Mouse (Mus musculus) CH12.LX (cell line): Measurements from ENCODE around the gene 4930522L14Rik. TPM values are rescaled to one million over a fixed set of nuclear protein-coding genes. Genes with fewer than 3 reads are reported as not detected.
"Not testable (repeated sequence)": the region's sequence is repeated elsewhere in the genome, so short reads cannot be mapped to it uniquely, and the experiment has no call there.

Source experiments
- DNase-seq: peaks from one replicate; pipeline ENCODE4 v3.0.0-alpha.2; 2013; ENCODE audit errors: extremely low read depth
- H3K27ac ChIP-seq: 2 replicates; pipeline ENCODE4 v1.5.1; 2012; ENCODE audit warnings: low read depth, mild to moderate bottlenecking, control low read depth, moderate library complexity; ENCODE audit not compliant: insufficient read depth
- H3K27me3 ChIP-seq: replicated peaks from 2 replicates; pipeline ENCODE3; 2012; ENCODE audit warnings: inconsistent platforms
- H3K36me3 ChIP-seq, 2 experiments: replicated peaks in 1 of 2; 2 replicates each; pipeline versions ENCODE3 to v1.6.1; 2012; ENCODE audit warnings: inconsistent platforms in 1 of 2, low read length in 1 of 2, mild to moderate bottlenecking in 1 of 2, mixed read lengths in 1 of 2, moderate library complexity in 1 of 2; ENCODE audit not compliant: control insufficient read depth in 1 of 2, insufficient read depth in 1 of 2
- H3K4me1 ChIP-seq, 2 experiments: 2 replicates each; pipeline ENCODE4 v1.6.1; 2012; ENCODE audit warnings: inconsistent platforms in 1 of 2, moderate library complexity in 1 of 2; ENCODE audit not compliant: insufficient read depth in 2 of 2, control insufficient read depth in 1 of 2
- H3K4me2 ChIP-seq: 2 replicates; pipeline ENCODE4 v1.6.1; 2012; ENCODE audit warnings: low read depth, mild to moderate bottlenecking, control low read depth; ENCODE audit not compliant: poor library complexity, insufficient read depth, severe bottlenecking
- H3K4me3 ChIP-seq, 3 experiments: fragments of 150-350 bp in 1 of 3; sonication (generic) in 1 of 3; replicated peaks in 1 of 3; 2 replicates each; pipeline versions ENCODE3 to v1.5.1; 2011 to 2012; ENCODE audit warnings: low read depth in 2 of 3, low read length in 2 of 3, mild to moderate bottlenecking in 2 of 3, moderate library complexity in 2 of 3, control low read depth in 1 of 3, improper control_type of control experiment in 1 of 3, inconsistent platforms in 1 of 3, mixed read lengths in 1 of 3; ENCODE audit not compliant: poor library complexity in 1 of 3
- H3K79me2 ChIP-seq: replicated peaks from 2 replicates; pipeline ENCODE4 v1.6.1; 2012; ENCODE audit warnings: mild to moderate bottlenecking, moderate library complexity; ENCODE audit not compliant: control insufficient read depth, poor library complexity, insufficient read depth, severe bottlenecking; ENCODE audit errors: extremely low read depth
- H3K9ac ChIP-seq: 2 replicates; pipeline ENCODE4 v1.6.1; 2012; ENCODE audit warnings: low read depth, mild to moderate bottlenecking, control low read depth, moderate library complexity; ENCODE audit not compliant: insufficient read depth
- H3K9me3 ChIP-seq: replicated peaks from 2 replicates; pipeline ENCODE3; 2012; ENCODE audit warnings: low read length, inconsistent platforms, mixed read lengths
- BHLHE40 ChIP-seq: IDR thresholded peaks from 2 replicates; pipeline ENCODE4 v1.6.1; 2011; ENCODE audit warnings: mild to moderate bottlenecking, low read depth, low read length, improper control_type of control experiment
- CHD1 ChIP-seq: IDR thresholded peaks from 2 replicates; pipeline ENCODE4 v1.6.1; 2012; ENCODE audit warnings: low read depth, low read length, improper control_type of control experiment, inconsistent platforms
- CHD2 ChIP-seq: IDR thresholded peaks from 2 replicates; pipeline ENCODE4 v1.6.1; 2011; ENCODE audit warnings: low read length, improper control_type of control experiment
- E2F4 ChIP-seq: IDR thresholded peaks from 2 replicates; pipeline ENCODE4 v1.6.1; 2011; ENCODE audit warnings: low read depth, low read length, improper control_type of control experiment; ENCODE audit not compliant: insufficient replicate concordance
- ELF1 ChIP-seq: IDR thresholded peaks from 2 replicates; pipeline ENCODE4 v1.6.1; 2014; ENCODE audit warnings: low read depth, mild to moderate bottlenecking, inconsistent platforms, low read length, improper control_type of control experiment
- HCFC1 ChIP-seq: IDR thresholded peaks from 2 replicates; pipeline ENCODE4 v1.6.1; 2012; ENCODE audit warnings: low read depth, mild to moderate bottlenecking, inconsistent platforms, low read length, improper control_type of control experiment
- MAX ChIP-seq: IDR thresholded peaks from 2 replicates; pipeline ENCODE4 v1.6.1; 2011; ENCODE audit warnings: low read length, improper control_type of control experiment
- MEF2A ChIP-seq: IDR thresholded peaks from 2 replicates; pipeline ENCODE4 v1.6.1; 2014; ENCODE audit warnings: low read depth, mild to moderate bottlenecking, inconsistent platforms, low read length, improper control_type of control experiment, borderline replicate concordance
- MYC ChIP-seq: IDR thresholded peaks from 2 replicates; pipeline ENCODE4 v1.6.1; 2011; ENCODE audit warnings: low read depth, mild to moderate bottlenecking, improper control_type of control experiment, low read length
- NELFE ChIP-seq: IDR thresholded peaks from 2 replicates; pipeline ENCODE4 v1.6.1; 2011; ENCODE audit warnings: low read depth, low read length, improper control_type of control experiment
- NRF1 ChIP-seq: IDR thresholded peaks from 2 replicates; pipeline ENCODE4 v1.6.1; 2014; ENCODE audit warnings: low read depth, mild to moderate bottlenecking, inconsistent platforms, low read length, improper control_type of control experiment, moderate library complexity
- POLR2A ChIP-seq: IDR thresholded peaks from 2 replicates; pipeline ENCODE4 v1.6.1; 2011; ENCODE audit warnings: low read depth, mild to moderate bottlenecking, improper control_type of control experiment, low read length
- SIN3A ChIP-seq: IDR thresholded peaks from 2 replicates; pipeline ENCODE4 v1.6.1; 2012; ENCODE audit warnings: low read length, improper control_type of control experiment, inconsistent platforms
- TBP ChIP-seq: conservative IDR thresholded peaks from 2 replicates; pipeline ENCODE4 v1.6.1; 2011; ENCODE audit warnings: low read depth, low read length, improper control_type of control experiment
- TCF12 ChIP-seq: IDR thresholded peaks from 2 replicates; pipeline ENCODE4 v1.6.1; 2014; ENCODE audit warnings: low read depth, mild to moderate bottlenecking, inconsistent platforms, low read length, improper control_type of control experiment
- dilution Hi-C: fragments of 300-500 bp; cut with MboI; formaldehyde crosslinking; loops from 2 replicates; pipeline ENCODE4 v1.14.3; 2020; ENCODE audit warnings: low sequenced_read_pairs; ENCODE audit not compliant: extremely low pct_unique_long_range_greater_than_20kb, extremely low pct_ligation_motif_present
- in situ Hi-C: fragments of 300-500 bp; cut with MboI; formaldehyde crosslinking; loops from 3 replicates; pipeline ENCODE4 v1.14.3; 2019; ENCODE audit warnings: low sequenced_read_pairs, low pct_ligation_motif_present, low pct_unique_long_range_greater_than_20kb, mixed read lengths
- polyA plus RNA-seq: library from polyadenylated mRNA; unstranded; fragments of >175 nt; gene quantifications from 2 replicates; pipeline ENCODE4 v1.2.1, GENCODE M21; 2012; ENCODE audit warnings: low read depth; ENCODE audit not compliant: insufficient read length
- total RNA-seq, 2 experiments: library from RNA; depleted of rRNA; stranded (reverse); fragments of 300-350 nt in 1 of 2; fragments of >200 nt in 1 of 2; gene quantifications; 2 replicates each; pipeline ENCODE4 v1.2.3; 2012 to 2014

Gene 4930522L14Rik
- total and polyA plus RNA-seq, 3 experiments, result 5.6 to 21.9 (median 11.1) TPM

DNA sequence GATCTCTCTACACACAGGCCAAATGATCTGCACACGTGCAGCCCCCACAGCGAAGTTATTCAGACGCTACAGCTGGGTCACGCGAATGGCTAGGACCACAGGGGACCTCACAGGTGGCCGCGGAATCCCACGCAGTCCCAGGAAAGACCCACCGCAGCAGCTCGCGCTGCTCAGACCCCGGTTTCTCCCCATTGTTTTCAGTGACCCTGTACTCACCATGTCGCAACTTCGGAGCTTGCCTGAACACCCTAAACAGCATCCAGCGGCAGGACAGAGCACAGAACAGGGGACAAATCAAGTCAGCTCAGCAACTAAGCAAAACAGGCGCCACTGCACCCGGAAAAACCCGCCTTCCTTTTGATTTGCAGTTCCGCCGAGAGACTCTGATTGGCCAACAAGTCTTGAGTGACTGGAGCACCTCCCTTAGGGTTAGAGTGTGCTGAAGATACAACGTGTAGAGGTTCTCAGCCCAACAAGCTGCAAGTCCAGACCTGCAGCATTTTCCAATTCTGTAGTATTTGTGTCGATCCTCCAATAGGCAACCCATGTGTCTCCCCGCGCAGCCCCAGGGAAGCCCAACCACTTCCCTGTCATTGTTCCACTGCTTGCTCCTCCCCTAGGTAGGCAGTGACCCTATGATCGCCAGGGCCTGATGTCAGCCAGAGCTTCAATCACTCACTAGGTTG lies 44.4 kb upstream of the 4930522L14Rik start:
- Histone ChIP-seq H3K79me2 (peaks cover 10% of the 10 kb centered on the region), H3K4me3 (peak overlapping the region; percentile 61 to 99 (median 71)), H3K9ac (peak overlapping the region; percentile 89), H3K27ac (peak overlapping the region; percentile 46; the same call in 1 of the 2 replicates), H3K4me2 (peak overlapping the region; percentile 72)
- H3K9me3 ChIP-seq, H3K27me3 ChIP-seq, H3K36me3 ChIP-seq, dilution Hi-C loops, in situ Hi-C loops, H3K4me1 ChIP-seq: not testable (repeated sequence)
- peak; percentile 62 for DNase-seq
- TF ChIP-seq MEF2A, result peak; percentile 33; the same call in 1 of the 2 replicates
- TF ChIP-seq NELFE, result peak; percentile 16; the same call in 1 of the 2 replicates
- peak; percentile 40; the same call in 1 of the 2 replicates for TF ChIP-seq NRF1
- TF ChIP-seq SIN3A, result 0 out of 2 replicates have a peak, but pooled peaks have one; percentile 66
- peak; percentile 51; the same call in 1 of the 2 replicates for TF ChIP-seq E2F4
- TF ChIP-seq ELF1, result peak; percentile 79
- TF ChIP-seq CHD2, result peak; percentile 44; the same call in 1 of the 2 replicates
- TF ChIP-seq POLR2A, result peak; percentile 62
- TF ChIP-seq BHLHE40, result peak; percentile 81
- peak; percentile 63; the same call in 1 of the 2 replicates for TF ChIP-seq MYC
- TF ChIP-seq TBP, result 0 out of 2 replicates have a peak, but pooled peaks have one; percentile 54
- TF ChIP-seq MAX, result peak; percentile 46; the same call in 1 of the 2 replicates
- peak; percentile 47; the same call in 1 of the 2 replicates for TF ChIP-seq TCF12
- TF ChIP-seq HCFC1, result peak; percentile 42
- TF ChIP-seq CHD1, result peak; percentile 84; the same call in 1 of the 2 replicates

GRCm38 (mm10) chr5:109752073-109752780 lies 541 bp upstream of the 4930522L14Rik start:
- H3K4me2 ChIP-seq, H3K27ac ChIP-seq, H3K4me1 ChIP-seq, H3K27me3 ChIP-seq, in situ Hi-C loops, H3K36me3 ChIP-seq, H3K9me3 ChIP-seq, dilution Hi-C loops: not testable (repeated sequence)
- H3K4me3 ChIP-seq, result peak overlapping the region; percentile 12 to 43 (median 41)
- peaks cover 14% of the 10 kb centered on the region for H3K79me2 ChIP-seq
- H3K9ac ChIP-seq, result peak overlapping the region; percentile 25; the same call in 1 of the 2 replicates
- peak; percentile 27 for DNase-seq

DNA sequence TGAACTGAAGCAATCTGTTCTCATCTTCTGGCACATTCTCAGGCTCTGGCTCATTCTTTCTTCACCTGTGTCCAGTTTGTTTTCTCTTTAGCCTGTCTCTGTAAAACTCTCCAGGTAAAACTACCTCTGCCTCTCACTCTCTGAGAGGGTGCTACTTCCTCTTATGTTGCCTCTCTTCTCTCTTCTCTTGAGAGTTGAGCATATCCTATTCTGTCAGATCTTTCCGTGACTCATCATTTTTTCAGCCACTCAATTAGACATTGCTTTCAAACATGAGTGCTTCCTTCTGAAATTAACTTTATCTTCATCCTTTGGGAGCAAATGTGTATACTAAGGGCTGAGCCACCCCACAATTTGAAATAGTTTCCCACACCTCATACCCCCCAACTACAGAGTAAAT lies 6.6 kb downstream of the 4930522L14Rik start:
- H3K79me2 ChIP-seq, result peaks cover 21% of the 10 kb centered on the region
- H3K9ac ChIP-seq, dilution Hi-C loops, H3K36me3 ChIP-seq, H3K27me3 ChIP-seq, H3K27ac ChIP-seq, H3K4me2 ChIP-seq, H3K4me1 ChIP-seq, H3K4me3 ChIP-seq, in situ Hi-C loops, H3K9me3 ChIP-seq: not testable (repeated sequence)
- peak; percentile 33 for DNase-seq

GRCm38 (mm10) chr5:109717341-109717740 lies 34.3 kb downstream of the 4930522L14Rik start:
- in situ Hi-C loops, dilution Hi-C loops, H3K9me3 ChIP-seq, H3K4me3 ChIP-seq, H3K4me1 ChIP-seq, H3K27me3 ChIP-seq, H3K79me2 ChIP-seq, DNase-seq, H3K27ac ChIP-seq, H3K9ac ChIP-seq, H3K4me2 ChIP-seq, H3K36me3 ChIP-seq: not testable (repeated sequence)
